Mouse (Mus musculus): Measurements from ENCODE around the gene Ppp1r7. TPM values are rescaled to one million over a fixed set of nuclear protein-coding genes. Genes with fewer than 3 reads are reported as not detected.
A peak's percentile ranks its signal among the peaks of the same experiment; 100 is the strongest.
"Not testable (repeated sequence)": the region's sequence is repeated elsewhere in the genome, so short reads cannot be mapped to it uniquely, and the experiment has no call there.

Ppp1r7 gene
- 21.3 to 35.6 TPM (median 28.6 TPM) in 3 replicates for total RNA-seq (2017)

- ATAC-seq (replicated peaks; ENCODE audit: insufficient number of reproducible peaks, low FRiP score, low TSS enrichment, poor library complexity, severe bottlenecking) = peak; percentile 93
Observed at GRCm38 (mm10) chr1:93342648-93343503, at the start of gene Ppp1r7, which contains the start of gene Pask. Gene Ppp1r7 (plus strand): TSS chr1:93342854. Gene Pask (minus strand): TSS chr1:93343482.

- ATAC-seq (replicated peaks; ENCODE audit: insufficient number of reproducible peaks, low FRiP score, low TSS enrichment, poor library complexity, severe bottlenecking) = not testable (repeated sequence)
Observed at GRCm38 (mm10) chr1:93294491-93294890, 48.2 kb upstream of the Ppp1r7 start.

- ATAC-seq (replicated peaks; ENCODE audit: insufficient number of reproducible peaks, low FRiP score, low TSS enrichment, poor library complexity, severe bottlenecking) = no peak
Observed at GRCm38 (mm10) chr1:93299791-93300190, 42.9 kb upstream of the Ppp1r7 start.

DNA sequence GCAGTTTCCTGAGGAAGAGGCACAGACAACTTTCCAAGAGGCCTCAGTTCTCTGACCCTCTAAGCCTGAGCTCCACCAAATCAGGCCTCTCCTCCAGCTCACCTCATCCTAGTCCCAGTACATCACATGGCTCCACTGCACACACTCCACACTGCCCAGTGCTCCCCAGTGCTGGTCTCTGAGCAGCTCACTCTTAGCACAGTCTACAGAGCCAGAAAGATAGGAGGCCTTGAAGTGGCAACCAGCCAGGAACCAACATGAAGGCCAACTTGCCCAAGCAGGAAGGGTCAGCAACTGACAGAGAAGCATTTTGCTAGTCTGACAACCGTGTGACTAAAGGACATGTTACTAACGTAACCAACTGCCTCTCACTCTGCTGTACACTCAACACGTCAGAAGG lies 42.1 kb upstream of the Ppp1r7 start:
- no peak for ATAC-seq (replicated peaks; ENCODE audit: insufficient number of reproducible peaks, low FRiP score, low TSS enrichment, poor library complexity, severe bottlenecking)

GRCm38 (mm10) chr1:93305581-93306337 lies 36.9 kb upstream of the Ppp1r7 start, which contains the start of gene Mterf4:
Gene Mterf4 (minus strand): TSS chr1:93305915.
- ATAC-seq (replicated peaks; ENCODE audit: insufficient number of reproducible peaks, low FRiP score, low TSS enrichment, poor library complexity, severe bottlenecking) = peak; percentile 93

GRCm38 (mm10) chr1:93323973-93324372 lies 18.7 kb upstream of the Ppp1r7 start:
- no peak for ATAC-seq (replicated peaks; ENCODE audit: insufficient number of reproducible peaks, low FRiP score, low TSS enrichment, poor library complexity, severe bottlenecking)

- no peak for ATAC-seq (replicated peaks; ENCODE audit: insufficient number of reproducible peaks, low FRiP score, low TSS enrichment, poor library complexity, severe bottlenecking)
Observed at GRCm38 (mm10) chr1:93326446-93326845, 16.2 kb upstream of the Ppp1r7 start.

DNA sequence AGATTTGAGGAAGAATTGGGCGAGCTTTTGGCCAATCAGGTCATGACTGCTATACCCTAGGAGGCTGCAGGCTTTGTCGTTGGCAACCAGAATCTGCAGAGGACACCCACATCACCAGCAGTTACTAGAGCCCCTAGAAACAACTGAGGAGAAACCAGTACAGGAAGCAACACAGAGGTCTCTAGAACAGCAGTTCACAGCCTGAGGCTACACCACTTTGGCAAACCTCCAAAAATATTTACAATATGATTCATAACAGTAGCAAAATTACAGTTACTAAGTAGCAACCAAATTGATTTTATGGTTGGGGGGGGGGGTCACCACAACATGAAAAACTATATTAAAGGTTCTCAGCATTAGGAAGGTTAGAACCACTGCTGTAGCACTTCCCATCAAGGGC lies 8.0 kb upstream of the Ppp1r7 start:
- no peak for ATAC-seq (replicated peaks; ENCODE audit: insufficient number of reproducible peaks, low FRiP score, low TSS enrichment, poor library complexity, severe bottlenecking)

- peak; percentile 93 for ATAC-seq (replicated peaks; ENCODE audit: insufficient number of reproducible peaks, low FRiP score, low TSS enrichment, poor library complexity, severe bottlenecking)
Observed at GRCm38 (mm10) chr1:93343504-93344047, 922 bp downstream of the Ppp1r7 start.

- ATAC-seq (replicated peaks; ENCODE audit: insufficient number of reproducible peaks, low FRiP score, low TSS enrichment, poor library complexity, severe bottlenecking) = no peak
Observed at GRCm38 (mm10) chr1:93347176-93347575, 4.5 kb downstream of the Ppp1r7 start.

DNA sequence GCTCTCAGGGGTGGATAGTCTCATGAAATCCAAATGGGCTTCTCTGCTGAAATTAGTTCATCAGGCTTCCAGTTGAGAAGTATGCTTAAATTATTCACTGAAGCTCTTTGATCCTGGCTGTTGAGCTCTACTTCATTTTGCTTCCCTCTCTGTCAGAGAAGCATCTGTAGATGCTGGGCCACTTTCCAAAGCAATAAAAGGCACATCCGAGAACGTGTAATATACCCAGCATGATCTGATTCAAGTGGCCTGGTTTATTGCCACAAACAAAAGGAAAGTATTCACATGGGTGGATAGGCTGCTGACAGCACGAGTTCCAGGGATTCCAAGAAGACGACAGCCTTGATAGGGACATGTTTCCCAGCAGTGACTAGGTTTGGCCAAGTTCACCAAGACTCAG lies 7.0 kb downstream of the Ppp1r7 start:
- no peak for ATAC-seq (replicated peaks; ENCODE audit: insufficient number of reproducible peaks, low FRiP score, low TSS enrichment, poor library complexity, severe bottlenecking)

DNA sequence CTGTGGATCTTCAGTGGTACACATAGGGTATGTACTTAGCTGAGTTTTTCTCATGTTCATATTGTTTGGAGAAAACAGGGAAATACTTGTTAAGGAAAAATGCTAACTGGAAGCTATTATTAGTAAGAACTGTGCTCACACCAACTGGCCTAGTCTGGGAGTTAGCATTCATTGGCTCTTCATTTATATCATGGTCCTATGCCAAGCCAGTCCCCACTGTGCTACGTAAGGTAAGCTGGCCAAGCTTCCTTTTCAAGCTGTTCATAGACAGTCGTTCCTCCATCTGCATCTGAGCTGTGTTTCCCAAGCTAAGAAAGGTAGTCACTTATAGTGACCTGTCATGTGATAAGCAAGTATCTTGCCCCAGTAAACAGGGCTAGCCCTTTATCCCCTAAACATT lies 10.1 kb downstream of the Ppp1r7 start:
- ATAC-seq (replicated peaks; ENCODE audit: insufficient number of reproducible peaks, low FRiP score, low TSS enrichment, poor library complexity, severe bottlenecking) = no peak

GRCm38 (mm10) chr1:93362661-93363060 lies 20.0 kb downstream of the Ppp1r7 start:
- ATAC-seq (replicated peaks; ENCODE audit: insufficient number of reproducible peaks, low FRiP score, low TSS enrichment, poor library complexity, severe bottlenecking) = no peak

- ATAC-seq (replicated peaks; ENCODE audit: insufficient number of reproducible peaks, low FRiP score, low TSS enrichment, poor library complexity, severe bottlenecking) = no peak
Observed at GRCm38 (mm10) chr1:93365641-93366040, 23.0 kb downstream of the Ppp1r7 start.

GRCm38 (mm10) chr1:93373665-93374064 lies 31.0 kb downstream of the Ppp1r7 start, which contains the start of gene Ano7:
Gene Ano7 (plus strand): TSS chr1:93373930.
- ATAC-seq (replicated peaks; ENCODE audit: insufficient number of reproducible peaks, low FRiP score, low TSS enrichment, poor library complexity, severe bottlenecking) = no peak

DNA sequence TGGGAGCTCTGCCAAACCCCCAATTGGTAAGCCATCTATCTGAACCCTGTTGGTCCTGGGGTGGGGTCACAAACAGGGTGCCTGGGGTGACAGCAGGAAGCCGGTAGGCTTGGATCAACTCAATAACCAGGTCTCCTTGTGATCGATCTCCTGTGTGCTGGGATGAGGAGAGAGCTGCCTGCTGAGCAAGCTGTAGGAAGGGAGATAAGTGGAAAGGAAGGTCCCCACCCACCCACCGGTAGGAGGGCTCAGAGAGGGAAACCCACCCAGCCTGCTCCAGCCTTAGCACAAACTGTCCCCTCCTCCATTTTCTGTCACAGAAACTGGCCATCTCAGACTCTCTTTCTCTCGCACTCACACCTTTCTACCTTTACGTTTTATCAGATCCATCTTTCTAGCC lies 34.7 kb downstream of the Ppp1r7 start:
- ATAC-seq (replicated peaks; ENCODE audit: insufficient number of reproducible peaks, low FRiP score, low TSS enrichment, poor library complexity, severe bottlenecking) = no peak

DNA sequence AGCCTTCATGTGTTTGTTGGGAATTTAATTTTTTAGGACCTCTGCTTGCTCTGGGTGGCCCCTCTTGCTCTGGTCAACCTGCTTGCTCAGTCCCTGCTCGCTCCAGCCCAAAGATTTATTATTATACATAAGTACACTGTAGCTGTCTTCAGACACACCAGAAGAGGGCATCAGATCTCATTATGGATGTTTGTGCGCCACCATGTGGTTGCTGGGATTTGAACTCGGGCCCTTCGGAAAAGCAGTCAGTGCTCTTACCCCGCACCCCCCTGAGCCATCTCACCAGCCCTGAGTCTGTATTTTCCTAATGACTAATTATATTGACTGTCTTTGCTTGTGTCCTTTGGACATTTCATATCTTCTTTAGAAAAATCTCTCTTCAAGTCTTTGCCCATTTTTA lies 36.5 kb downstream of the Ppp1r7 start:
- no peak for ATAC-seq (replicated peaks; ENCODE audit: insufficient number of reproducible peaks, low FRiP score, low TSS enrichment, poor library complexity, severe bottlenecking)

- ATAC-seq (replicated peaks; ENCODE audit: insufficient number of reproducible peaks, low FRiP score, low TSS enrichment, poor library complexity, severe bottlenecking) = no peak
Observed at GRCm38 (mm10) chr1:93387198-93387597, 44.5 kb downstream of the Ppp1r7 start.

DNA sequence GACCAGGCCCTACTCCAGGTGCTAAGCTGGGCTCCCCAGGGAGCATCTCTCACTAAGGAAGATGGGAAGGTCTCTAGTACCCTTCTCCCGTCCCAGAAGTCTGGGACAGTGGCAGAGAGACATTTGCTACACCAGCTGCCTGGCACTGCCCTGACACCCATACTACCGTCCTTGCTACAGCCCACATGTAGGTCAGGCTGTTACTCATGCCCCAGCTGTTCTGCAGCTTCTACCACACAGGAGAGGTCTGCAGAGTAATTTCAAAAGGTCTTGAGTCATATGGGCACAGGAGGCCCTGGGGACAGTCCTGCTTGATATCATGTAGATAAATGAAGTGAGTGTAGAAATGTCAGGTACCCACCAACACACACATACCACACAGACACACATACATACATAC lies 46.3 kb downstream of the Ppp1r7 start:
- ATAC-seq (replicated peaks; ENCODE audit: insufficient number of reproducible peaks, low FRiP score, low TSS enrichment, poor library complexity, severe bottlenecking) = no peak

Data from monocyte, adult 5-6 weeks (primary cell).